Mouse (Mus musculus): ENCODE results near the gene Ifrd2.

DNA sequence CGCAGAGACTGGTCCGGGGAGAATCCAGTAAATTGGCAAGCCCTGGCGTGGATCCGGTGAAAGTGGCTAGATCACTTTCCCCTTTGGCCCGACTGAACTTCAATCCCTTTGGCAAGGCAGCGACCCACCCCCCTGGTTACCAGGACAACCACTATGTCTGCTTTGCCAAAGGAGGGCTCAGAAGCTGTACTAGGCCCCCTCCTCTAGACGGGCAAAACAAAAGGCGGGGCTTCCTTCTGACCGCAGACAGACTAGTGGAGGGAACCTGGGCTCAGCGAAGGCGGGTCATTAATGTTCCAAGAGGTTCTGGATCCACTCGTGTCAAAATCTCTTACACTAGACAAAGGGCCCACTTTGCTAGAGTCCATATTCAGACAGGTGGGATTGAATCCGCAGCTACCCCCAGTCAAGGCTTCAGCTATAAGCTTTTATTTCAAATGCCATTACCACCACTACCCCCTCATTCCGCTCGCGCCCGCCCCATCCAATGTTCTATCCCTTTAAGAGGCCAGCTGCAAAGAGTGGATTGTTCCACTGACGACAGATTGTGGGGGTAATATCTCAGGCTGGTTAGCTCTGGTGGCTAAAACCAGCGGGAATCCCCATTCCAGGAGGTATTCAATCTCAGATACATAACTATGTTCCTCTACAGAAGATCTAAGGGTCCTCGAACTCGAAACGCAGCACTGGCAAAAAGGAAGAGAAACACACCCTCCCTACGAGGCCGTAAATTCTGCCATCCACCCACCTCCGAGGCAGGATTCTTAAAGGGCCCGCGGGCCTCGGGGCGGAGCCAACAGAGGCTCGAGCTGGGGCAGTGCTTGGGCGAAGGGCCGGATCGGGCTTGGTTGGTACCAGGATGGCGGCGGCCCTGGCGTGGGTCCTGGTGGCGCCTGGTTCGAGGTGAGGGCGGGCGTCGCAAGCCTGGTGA, 18.8 kb upstream of the Ifrd2 start:
- no peak for TF ChIP-seq POLR2A (IDR thresholded peaks at IDR 0.05; ENCODE audit: insufficient read depth, low read length)
- no peak for TF ChIP-seq CTCF (IDR thresholded peaks at IDR 0.05; ENCODE audit: low read depth, low read length)
